Mouse (Mus musculus): ENCODE measurements around the gene Fsd1.
A peak's percentile ranks its signal among the peaks of the same experiment; 100 is the strongest.

The Fsd1 gene

GRCm38 (mm10) chr17:56030238-56030870 is 44.0 kb downstream of the Fsd1 start:
- no peak for DNase-seq (ENCODE audit: low spot score in 2 of 2)

- no peak for DNase-seq (ENCODE audit: low spot score in 2 of 2)
Observed at GRCm38 (mm10) chr17:56030919-56031318, 44.6 kb downstream of the Fsd1 start.

GRCm38 (mm10) chr17:56031431-56031830 is 45.1 kb downstream of the Fsd1 start:
- no peak for DNase-seq (ENCODE audit: low spot score in 2 of 2)

- DNase-seq (ENCODE audit: low spot score in 2 of 2): no peak
Observed at GRCm38 (mm10) chr17:56032127-56032733, 45.9 kb downstream of the Fsd1 start.

- no peak for DNase-seq (ENCODE audit: low spot score in 2 of 2)
Observed at GRCm38 (mm10) chr17:56032831-56033230, 46.5 kb downstream of the Fsd1 start.

GRCm38 (mm10) chr17:56034040-56034725 is 47.9 kb downstream of the Fsd1 start:
- DNase-seq (ENCODE audit: low spot score in 2 of 2): no peak

- DNase-seq (ENCODE audit: low spot score in 2 of 2): no peak
Observed at GRCm38 (mm10) chr17:56034726-56035100, 48.4 kb downstream of the Fsd1 start.

- DNase-seq (ENCODE audit: low spot score in 2 of 2): no peak
Observed at GRCm38 (mm10) chr17:56035216-56035615, 48.9 kb downstream of the Fsd1 start.

GRCm38 (mm10) chr17:56036176-56036900 is 50.0 kb downstream of the Fsd1 start, which contains the start of gene Sh3gl1:
Gene Sh3gl1, minus strand, starts transcription at chr17:56036635.
- DNase-seq (ENCODE audit: low spot score in 2 of 2): peak; percentile 97 to 99

- DNase-seq (ENCODE audit: low spot score in 2 of 2): no peak
Observed at GRCm38 (mm10) chr17:56036901-56037287, 50.6 kb downstream of the Fsd1 start.

- no peak for DNase-seq (ENCODE audit: low spot score in 2 of 2)
Observed at GRCm38 (mm10) chr17:56038583-56039261, 52.4 kb downstream of the Fsd1 start.

GRCm38 (mm10) chr17:56039345-56039744 is 53.0 kb downstream of the Fsd1 start:
- no peak for DNase-seq (ENCODE audit: low spot score in 2 of 2)

GRCm38 (mm10) chr17:56040030-56040856 is 53.9 kb downstream of the Fsd1 start, which contains the start of gene Chaf1a:
Gene Chaf1a, plus strand, starts transcription at chr17:56040439.
- DNase-seq (ENCODE audit: low spot score in 2 of 2): peak; percentile 97 to 98

- DNase-seq (ENCODE audit: low spot score in 2 of 2): no peak
Observed at GRCm38 (mm10) chr17:56040857-56041163, 54.5 kb downstream of the Fsd1 start.
